Mouse (Mus musculus): ENCODE measurements around the gene ccdc198. TPM values are rescaled to one million over a fixed set of nuclear protein-coding genes. Genes with fewer than 3 reads are reported as not detected.

Gene ccdc198
- polyA plus RNA-seq (2014; fragmentation: Illumina TruSeq; extraction: RNeasy Lipid Tissue Mini Kit (QIAGEN cat#74804); ENCODE audit: low replicate concordance): 12.0 TPM

GRCm38 (mm10) chr14:49245126-49245714 lies at the start of gene ccdc198:
Gene ccdc198, minus strand, starts transcription at chr14:49245474.

GRCm38 (mm10) chr14:49171867-49172581 lies 73.2 kb downstream of the ccdc198 start, which contains the start of gene Naa30:
Gene Naa30, plus strand, starts transcription at chr14:49172226.

Other genes starting within 250 kb of the ccdc198 start
- gene Ap5m1, start 179.4 kb downstream of the ccdc198 start, polyA plus RNA-seq (2014; fragmentation: Illumina TruSeq; extraction: RNeasy Lipid Tissue Mini Kit (QIAGEN cat#74804); ENCODE audit: low replicate concordance): 71.7 TPM
- 120 TPM for gene Exoc5, start 178.8 kb downstream of the ccdc198 start, polyA plus RNA-seq (2014; fragmentation: Illumina TruSeq; extraction: RNeasy Lipid Tissue Mini Kit (QIAGEN cat#74804); ENCODE audit: low replicate concordance)
- 105 TPM for gene Naa30, start 73.2 kb downstream of the ccdc198 start, polyA plus RNA-seq (2014; fragmentation: Illumina TruSeq; extraction: RNeasy Lipid Tissue Mini Kit (QIAGEN cat#74804); ENCODE audit: low replicate concordance)

All from small intestine, adult 10 weeks (tissue).